Mouse (Mus musculus) MEL (cell line): Measurements from ENCODE around the gene Myh10. TPM values are rescaled to one million over a fixed set of nuclear protein-coding genes. Genes with fewer than 3 reads are reported as not detected.

Experiments
- DNase-seq: peaks from one replicate; pipeline ENCODE4 v3.0.0; 2011; ENCODE audit warnings: low read depth, low spot score
- H3K27ac ChIP-seq: 2 replicates; pipeline ENCODE4 v1.5.1; 2012; ENCODE audit warnings: low read depth, mild to moderate bottlenecking, control low read depth, low read length, moderate library complexity; ENCODE audit not compliant: control insufficient read depth
- H3K27me3 ChIP-seq, 2 experiments: fragments of 150-350 bp in 1 of 2; sonication (generic) in 1 of 2; 2 replicates each; pipeline ENCODE4 v1.6.1; 2012; ENCODE audit warnings: low read length in 2 of 2, mild to moderate bottlenecking in 2 of 2, improper control_type of control experiment in 1 of 2, moderate library complexity in 1 of 2; ENCODE audit not compliant: insufficient read depth in 2 of 2, control insufficient read depth in 1 of 2
- H3K36me3 ChIP-seq, 2 experiments: 2 replicates each; pipeline ENCODE4 v1.6.1; 2012 to 2014; ENCODE audit warnings: low read length in 2 of 2, improper control_type of control experiment in 1 of 2, inconsistent platforms in 1 of 2, mild to moderate bottlenecking in 1 of 2; ENCODE audit not compliant: insufficient read depth in 2 of 2, control insufficient read depth in 1 of 2
- H3K4me1 ChIP-seq, 2 experiments: fragments of 150-350 bp in 1 of 2; sonication (generic) in 1 of 2; 2 replicates each; pipeline ENCODE4 v1.6.1; 2012; ENCODE audit warnings: low read length in 2 of 2, improper control_type of control experiment in 1 of 2, mild to moderate bottlenecking in 1 of 2; ENCODE audit not compliant: insufficient read depth in 2 of 2, control insufficient read depth in 1 of 2
- H3K4me3 ChIP-seq, 2 experiments: fragments of 150-350 bp in 1 of 2; sonication (generic) in 1 of 2; 2 replicates each; pipeline ENCODE4 v1.5.1; 2012; ENCODE audit warnings: low read depth in 2 of 2, low read length in 2 of 2, mild to moderate bottlenecking in 2 of 2, moderate library complexity in 2 of 2, control low read depth in 1 of 2, improper control_type of control experiment in 1 of 2; ENCODE audit not compliant: control insufficient read depth in 1 of 2, insufficient read depth in 1 of 2
- H3K79me2 ChIP-seq: 2 replicates; pipeline ENCODE4 v1.6.1; 2012; ENCODE audit warnings: mild to moderate bottlenecking, low read length, moderate library complexity; ENCODE audit not compliant: control insufficient read depth, poor library complexity, insufficient read depth
- H3K9ac ChIP-seq: 2 replicates; pipeline ENCODE4 v1.6.1; 2012; ENCODE audit warnings: low read depth, mild to moderate bottlenecking, control low read depth, low read length, moderate library complexity; ENCODE audit not compliant: control insufficient read depth, poor library complexity, severe bottlenecking
- H3K9me3 ChIP-seq: fragments of 150-350 bp; sonication (generic); replicated peaks from 2 replicates; pipeline ENCODE4 v1.6.1; 2012; ENCODE audit warnings: mild to moderate bottlenecking, low read length, improper control_type of control experiment, moderate library complexity; ENCODE audit not compliant: insufficient read depth
- BHLHE40 ChIP-seq: IDR thresholded peaks from 2 replicates; pipeline ENCODE4 v1.6.1; 2012; ENCODE audit warnings: low read depth, mild to moderate bottlenecking, inconsistent platforms, low read length, improper control_type of control experiment, borderline replicate concordance
- E2F4 ChIP-seq: IDR thresholded peaks from 2 replicates; pipeline ENCODE4 v1.6.1; 2011; ENCODE audit warnings: low read depth, low read length, improper control_type of control experiment, borderline replicate concordance
- EP300 ChIP-seq, 2 experiments: IDR thresholded peaks; 2 replicates each; pipeline ENCODE4 v1.6.1; 2011; ENCODE audit warnings: improper control_type of control experiment in 2 of 2, low read length in 2 of 2, low read depth in 1 of 2, mild to moderate bottlenecking in 1 of 2
- ETS1 ChIP-seq: IDR thresholded peaks from 2 replicates; pipeline ENCODE4 v1.6.1; 2012; ENCODE audit warnings: low read depth, mild to moderate bottlenecking, inconsistent platforms, low read length, improper control_type of control experiment, moderate library complexity
- GABPA ChIP-seq: IDR thresholded peaks from 2 replicates; pipeline ENCODE4 v1.6.1; 2012; ENCODE audit warnings: low read depth, mild to moderate bottlenecking, inconsistent platforms, low read length, improper control_type of control experiment, moderate library complexity
- GATA1 ChIP-seq: IDR thresholded peaks from 2 replicates; pipeline ENCODE4 v1.6.1; 2011; ENCODE audit warnings: low read depth, low read length, improper control_type of control experiment
- HCFC1 ChIP-seq: IDR thresholded peaks from 2 replicates; pipeline ENCODE4 v1.6.1; 2012; ENCODE audit warnings: low read depth, mild to moderate bottlenecking, inconsistent platforms, low read length, improper control_type of control experiment, moderate library complexity
- MAZ ChIP-seq: IDR thresholded peaks from 2 replicates; pipeline ENCODE4 v1.6.1; 2012; ENCODE audit warnings: low read depth, mild to moderate bottlenecking, inconsistent platforms, low read length, improper control_type of control experiment
- MXI1 ChIP-seq: IDR thresholded peaks from 2 replicates; pipeline ENCODE4 v1.6.1; 2011; ENCODE audit warnings: mild to moderate bottlenecking, low read depth, low read length, improper control_type of control experiment
- NELFE ChIP-seq: IDR thresholded peaks from 2 replicates; pipeline ENCODE4 v1.6.1; 2011; ENCODE audit warnings: low read depth, low read length, improper control_type of control experiment
- NRF1 ChIP-seq: IDR thresholded peaks from 2 replicates; pipeline ENCODE4 v1.6.1; 2014; ENCODE audit warnings: low read depth, mild to moderate bottlenecking, inconsistent platforms, low read length, improper control_type of control experiment, moderate library complexity; ENCODE audit not compliant: poor library complexity, insufficient read depth, severe bottlenecking
- POLR2AphosphoS2 ChIP-seq: IDR thresholded peaks from 2 replicates; pipeline ENCODE4 v1.6.1; 2011; ENCODE audit warnings: low read length, improper control_type of control experiment
- POLR2AphosphoS5 ChIP-seq: IDR thresholded peaks from 2 replicates; pipeline ENCODE4 v1.6.1; 2012; ENCODE audit warnings: low read depth, borderline replicate concordance, mild to moderate bottlenecking, inconsistent platforms, low read length, moderate library complexity, mixed read lengths
- RCOR1 ChIP-seq: IDR thresholded peaks from 2 replicates; pipeline ENCODE4 v1.6.1; 2012; ENCODE audit warnings: low read depth, mild to moderate bottlenecking, inconsistent platforms, low read length, improper control_type of control experiment
- SMC3 ChIP-seq: IDR thresholded peaks from 2 replicates; pipeline ENCODE4 v1.6.1; 2011; ENCODE audit warnings: low read depth, low read length, improper control_type of control experiment
- TAL1 ChIP-seq: IDR thresholded peaks from 2 replicates; pipeline ENCODE4 v1.6.1; 2012; ENCODE audit warnings: mild to moderate bottlenecking, inconsistent platforms, low read length, moderate library complexity, mixed read lengths
- TCF12 ChIP-seq: IDR thresholded peaks from 2 replicates; pipeline ENCODE4 v1.6.1; 2014; ENCODE audit warnings: low read depth, mild to moderate bottlenecking, inconsistent platforms, low read length, improper control_type of control experiment, moderate library complexity
- UBTF ChIP-seq: IDR thresholded peaks from 2 replicates; pipeline ENCODE4 v1.6.1; 2012; ENCODE audit warnings: low read depth, mild to moderate bottlenecking, inconsistent platforms, low read length, improper control_type of control experiment, moderate library complexity, borderline replicate concordance; ENCODE audit not compliant: insufficient read depth
- USF2 ChIP-seq, 2 experiments: IDR thresholded peaks; 2 replicates each; pipeline ENCODE4 v1.6.1; 2011 to 2012; ENCODE audit warnings: improper control_type of control experiment in 2 of 2, low read length in 2 of 2, borderline replicate concordance in 1 of 2, inconsistent platforms in 1 of 2, low read depth in 1 of 2, mild to moderate bottlenecking in 1 of 2; ENCODE audit not compliant: insufficient read depth in 1 of 2
- ZC3H11A ChIP-seq: IDR thresholded peaks from 2 replicates; pipeline ENCODE4 v1.6.1; 2012; ENCODE audit warnings: low read depth, mild to moderate bottlenecking, inconsistent platforms, low read length, improper control_type of control experiment
- ZKSCAN1 ChIP-seq: IDR thresholded peaks from 2 replicates; pipeline ENCODE4 v1.6.1; 2012; ENCODE audit warnings: low read depth, mild to moderate bottlenecking, inconsistent platforms, low read length, improper control_type of control experiment, moderate library complexity
- ZNF384 ChIP-seq: IDR thresholded peaks from 2 replicates; pipeline ENCODE4 v1.6.1; 2012; ENCODE audit warnings: low read depth, mild to moderate bottlenecking, inconsistent platforms, low read length, improper control_type of control experiment
- polyA plus RNA-seq, 2 experiments: library from polyadenylated mRNA; stranded (reverse) in 1 of 2; unstranded in 1 of 2; fragments of >175 nt in 1 of 2; fragments of >200 nt in 1 of 2; gene quantifications; 2 replicates each; pipeline versions ENCODE4 v1.2.1 to v1.2.4; 2012; ENCODE audit warnings: low replicate concordance in 2 of 2, low read depth in 1 of 2; ENCODE audit not compliant: insufficient read length in 2 of 2, insufficient read depth in 1 of 2, missing spikeins in 1 of 2
- total RNA-seq: library from RNA; depleted of rRNA; stranded (reverse); fragments of 300-350 nt; gene quantifications from 2 replicates; pipeline ENCODE4 v1.2.3, GENCODE M21; 2012

Myh10 gene
- total and polyA plus RNA-seq, 3 experiments = 99.3 to 187 (median 127) TPM

DNA sequence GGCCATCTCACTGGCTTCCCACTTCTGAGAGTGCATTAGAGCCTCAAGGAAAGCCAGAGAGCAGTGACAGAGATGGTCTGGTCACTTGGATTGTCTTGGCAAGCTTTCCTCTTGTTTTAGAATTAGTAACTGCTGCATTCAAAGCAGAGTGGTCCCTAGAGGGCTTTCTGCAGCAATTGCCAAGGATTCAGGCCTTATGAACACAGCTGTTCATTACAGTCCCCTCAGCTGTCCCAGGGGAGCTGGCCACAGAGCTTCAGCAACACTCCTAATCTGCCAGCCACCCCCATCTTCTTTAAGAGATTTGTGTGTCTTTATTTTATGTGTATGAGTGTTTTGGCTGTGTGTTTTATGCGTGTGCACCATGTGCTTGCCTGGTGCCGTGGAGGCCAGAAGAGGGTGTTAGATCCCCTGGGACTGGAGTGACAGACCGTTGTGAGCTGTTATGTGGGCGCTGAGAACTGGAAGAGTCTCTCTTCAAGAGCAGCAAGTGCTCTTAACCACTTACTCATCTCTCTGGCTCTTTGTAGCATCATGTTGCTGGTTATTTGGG lies 27.8 kb downstream of the Myh10 start:
- H3K79me2 ChIP-seq = peaks cover 53% of the 10 kb centered on the region
- no peak overlapping the region for H3K4me3 ChIP-seq
- H3K27ac ChIP-seq = no peak overlapping the region
- peaks cover 0 to 4% of the 10 kb centered on the region in 2 experiments; a peak in 1 of 4 replicates for H3K4me1 ChIP-seq
- TF ChIP-seq UBTF (no peak), POLR2AphosphoS2 (no peak), NRF1 (no peak), TCF12 (no peak), NELFE (no peak)
- no peak overlapping the region for H3K9ac ChIP-seq
- peaks cover 4 to 45% of the 10 kb centered on the region in 2 experiments for H3K36me3 ChIP-seq
- H3K27me3 ChIP-seq = no peaks in the 10 kb centered on the region
- no peak for DNase-seq
- H3K9me3 ChIP-seq = no peaks in the 10 kb centered on the region

DNA sequence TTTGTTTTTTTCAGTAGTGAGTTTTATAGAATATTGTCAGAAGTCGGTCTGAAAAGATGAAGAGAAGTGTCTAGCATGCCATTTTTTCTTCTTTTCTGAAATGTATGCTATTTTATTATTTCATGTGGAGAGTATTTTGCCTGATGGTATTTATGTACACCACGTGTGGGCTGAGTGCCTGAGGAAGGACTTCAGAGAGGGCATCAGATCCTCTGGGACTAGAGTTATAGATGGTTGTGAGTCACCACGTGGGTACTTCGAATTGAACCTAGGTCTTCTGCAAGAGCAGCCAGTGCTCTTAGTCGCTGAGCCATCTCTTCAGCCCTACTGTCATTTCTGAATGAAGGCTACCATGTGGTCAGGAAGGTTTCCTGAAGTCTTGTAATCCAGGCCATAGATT lies 28.4 kb downstream of the Myh10 start:
- no peak overlapping the region for H3K27ac ChIP-seq
- TF ChIP-seq ETS1 (no peak), ZNF384 (no peak), ZKSCAN1 (no peak), TCF12 (no peak), NRF1 (no peak), USF2 (IDR thresholded peaks at IDR 0.05; ENCODE audit: borderline replicate concordance in 1 of 2, insufficient read depth in 1 of 2, low read depth in 1 of 2, low read length in 2 of 2) (no peak), GATA1 (no peak), POLR2AphosphoS5 (no peak), RCOR1 (no peak), ZC3H11A (no peak), E2F4 (no peak), BHLHE40 (no peak), TAL1 (no peak), MXI1 (no peak), SMC3 (no peak), MAZ (no peak), GABPA (no peak), EP300 (IDR thresholded peaks at IDR 0.05; ENCODE audit: low read depth in 1 of 2, low read length in 2 of 2) (no peak), NELFE (no peak), HCFC1 (no peak)
- TF ChIP-seq, all 39 proteins: peak for 0
- H3K9ac ChIP-seq = no peak overlapping the region
- peaks cover 4 to 46% of the 10 kb centered on the region in 2 experiments for H3K36me3 ChIP-seq
- H3K9me3 ChIP-seq = no peaks in the 10 kb centered on the region
- no peak overlapping the region for H3K4me3 ChIP-seq
- no peak for DNase-seq
- H3K27me3 ChIP-seq = no peaks in the 10 kb centered on the region
- H3K79me2 ChIP-seq = peaks cover 47% of the 10 kb centered on the region
- peaks cover 0 to 4% of the 10 kb centered on the region in 2 experiments; a peak in 1 of 4 replicates for H3K4me1 ChIP-seq
